Mouse (Mus musculus) embryonic facial prominence, embryonic 11.5 days (tissue): Measurements from ENCODE around the gene Ldb1. TPM values are rescaled to one million over a fixed set of nuclear protein-coding genes. Genes with fewer than 3 reads are reported as not detected.

Experiments used
- ATAC-seq: fragments of 200-750 bp; cut with Nextera tagmentation; replicated peaks from 2 replicates; pipeline ENCODE4 v1.8.0; 2017; ENCODE audit warnings: low read depth; ENCODE audit not compliant: insufficient number of reproducible peaks, low FRiP score, low TSS enrichment
- DNase-seq: peaks from one replicate; pipeline ENCODE4 v3.0.0-alpha.2; 2015; ENCODE audit warnings: low spot score
- H3K27ac ChIP-seq: fragments of 300-500 bp; sonication (generic); replicated peaks from 2 replicates; pipeline ENCODE4 v1.5.1; 2014; ENCODE audit warnings: mild to moderate bottlenecking, low read depth, low read length, control low read depth
- H3K27me3 ChIP-seq: fragments of 300-500 bp; sonication (generic); 2 replicates; pipeline ENCODE4 v1.6.1; 2014; ENCODE audit warnings: mild to moderate bottlenecking, low read length, moderate library complexity, mixed read lengths; ENCODE audit not compliant: control insufficient read depth, insufficient read depth
- H3K36me3 ChIP-seq: fragments of 300-500 bp; sonication (generic); replicated peaks from 2 replicates; pipeline ENCODE4 v1.6.1; 2014; ENCODE audit warnings: low read depth, mild to moderate bottlenecking, low read length, moderate library complexity, mixed read lengths; ENCODE audit not compliant: control insufficient read depth, insufficient read depth
- H3K4me1 ChIP-seq: fragments of 300-500 bp; sonication (generic); 2 replicates; pipeline ENCODE4 v1.6.1; 2014; ENCODE audit warnings: low read length, mixed read lengths; ENCODE audit not compliant: control insufficient read depth, insufficient read depth
- H3K4me2 ChIP-seq: fragments of 300-500 bp; sonication (generic); 2 replicates; pipeline ENCODE4 v1.6.1; 2014; ENCODE audit warnings: low read depth, mild to moderate bottlenecking, control low read depth, low read length, moderate library complexity
- H3K4me3 ChIP-seq: fragments of 300-500 bp; sonication (generic); 2 replicates; pipeline ENCODE4 v1.5.1; 2014; ENCODE audit warnings: low read depth, low read length, control low read depth
- H3K9ac ChIP-seq: fragments of 300-500 bp; sonication (generic); replicated peaks from 2 replicates; pipeline ENCODE4 v1.6.1; 2014; ENCODE audit warnings: mild to moderate bottlenecking, control low read depth, low read length
- H3K9me3 ChIP-seq: fragments of 300-500 bp; sonication (generic); replicated peaks from 2 replicates; pipeline ENCODE4 v1.6.1; 2016; ENCODE audit warnings: mild to moderate bottlenecking, low read length, inconsistent platforms, mixed read lengths; ENCODE audit not compliant: control insufficient read depth
- WGBS: fragments of 180-500 bp; shearing (Covaris S2); extraction: QIAGEN DNeasy Blood & Tissue Kit; methylation state at CpG from one replicate; pipeline ENCODE4 v1.1.7; 2014; 5-methylcytosine and 5-hydroxymethylcytosine counted together
- polyA plus RNA-seq: library from polyadenylated mRNA; unstranded; fragments of >200 nt; fragmentation: Nextera tagmentation; extraction: Ambion mirVana; gene quantifications from 2 replicates; pipeline ENCODE4 v1.2.1, GENCODE M21; 2014

Gene Ldb1
- polyA plus RNA-seq, 1 experiment from 2014 or later, result 80.7 TPM

DNA sequence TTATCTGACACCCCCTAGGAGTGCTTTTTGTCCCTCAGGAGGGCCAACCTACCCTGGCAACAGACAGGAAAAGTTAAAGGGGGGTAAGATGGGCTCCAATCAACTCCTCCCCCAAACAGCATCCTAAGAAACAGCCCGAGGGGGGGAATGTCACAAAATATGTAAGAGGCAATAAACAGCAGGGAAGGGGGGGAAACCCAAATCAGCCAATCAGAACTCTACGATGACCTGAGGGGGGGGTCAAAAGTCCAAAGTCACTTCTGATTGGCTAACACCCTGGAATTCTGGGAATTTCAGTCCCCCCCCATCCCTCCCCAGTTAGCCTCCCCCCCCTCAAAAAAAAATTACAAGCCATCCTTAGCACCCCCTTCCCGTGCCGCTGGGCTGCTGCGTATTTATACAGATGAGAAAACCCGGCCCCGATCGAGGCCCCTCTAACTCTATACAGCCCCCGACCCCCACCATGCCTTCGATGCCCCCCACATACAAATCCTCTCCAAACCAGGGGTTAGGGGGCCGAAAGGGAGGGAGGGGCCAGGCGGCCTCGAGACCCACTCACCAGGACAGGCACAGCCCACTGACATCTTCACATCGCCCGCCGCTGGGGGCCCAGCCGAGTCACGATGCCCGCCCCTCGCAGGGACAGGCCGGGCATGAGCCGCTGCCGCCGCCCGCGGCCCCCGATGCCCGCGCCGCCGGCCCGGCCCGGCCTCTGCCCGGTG lies 582 bp downstream of the Ldb1 start, which contains the start of gene Pprc1:
Gene Pprc1, plus strand, starts transcription at position 616 of the 722 bp plus-strand sequence.
- Histone ChIP-seq H3K9me3 (no peaks in the 10 kb centered on the region), H3K9ac (peak within 1 kb of the TSS; percentile 94), H3K4me2 (peak within 1 kb of the TSS; percentile 81), H3K4me3 (peak within 1 kb of the TSS; percentile 95), H3K27me3 (no peaks in the 10 kb centered on the region), H3K27ac (peak within 1 kb of the TSS; percentile 95), H3K36me3 (no peaks in the 10 kb centered on the region), H3K4me1 (peaks cover 12% of the 10 kb centered on the region; the same call in 1 of the 2 replicates)
- WGBS, result under 1% methylated on average over 15 of the region's 34 CpGs
- ATAC-seq, result peak; percentile 1; the same call in 1 of the 2 replicates
- DNase-seq, result peak; percentile 73

DNA sequence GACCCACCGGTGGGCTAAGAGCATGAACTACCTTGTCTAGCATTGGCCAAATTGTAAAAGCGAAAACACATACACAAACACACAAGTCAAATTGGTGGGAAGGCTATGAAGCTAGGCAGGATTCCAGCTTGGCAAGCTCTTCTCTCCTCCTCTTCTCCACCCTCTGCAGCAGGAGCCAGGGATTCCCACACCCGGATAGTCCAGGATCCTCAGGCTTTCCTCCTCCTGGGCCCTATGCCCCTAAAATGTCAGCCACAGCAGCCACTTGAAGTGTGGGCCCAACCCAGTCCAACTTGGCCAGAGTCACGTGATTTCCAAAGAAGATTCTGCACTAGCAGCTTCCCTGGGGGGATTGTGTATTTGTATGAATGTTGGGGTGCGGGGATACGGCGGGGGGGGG lies 1.6 kb downstream of the Ldb1 start:
- 67% methylated on average over 7 of the region's 7 CpGs for whole genome bisulfite sequencing
- Histone ChIP-seq H3K9me3 (no peaks in the 10 kb centered on the region), H3K9ac (peak overlapping the region; percentile 94; the same call in 1 of the 2 replicates), H3K4me3 (peak overlapping the region; percentile 95; the same call in 1 of the 2 replicates), H3K27me3 (no peaks in the 10 kb centered on the region), H3K27ac (peak overlapping the region; percentile 92; the same call in 1 of the 2 replicates), H3K4me2 (peak overlapping the region; percentile 81), H3K36me3 (no peaks in the 10 kb centered on the region), H3K4me1 (peaks cover 12% of the 10 kb centered on the region)
- DNase-seq, result no peak
- no peak for ATAC-seq

DNA sequence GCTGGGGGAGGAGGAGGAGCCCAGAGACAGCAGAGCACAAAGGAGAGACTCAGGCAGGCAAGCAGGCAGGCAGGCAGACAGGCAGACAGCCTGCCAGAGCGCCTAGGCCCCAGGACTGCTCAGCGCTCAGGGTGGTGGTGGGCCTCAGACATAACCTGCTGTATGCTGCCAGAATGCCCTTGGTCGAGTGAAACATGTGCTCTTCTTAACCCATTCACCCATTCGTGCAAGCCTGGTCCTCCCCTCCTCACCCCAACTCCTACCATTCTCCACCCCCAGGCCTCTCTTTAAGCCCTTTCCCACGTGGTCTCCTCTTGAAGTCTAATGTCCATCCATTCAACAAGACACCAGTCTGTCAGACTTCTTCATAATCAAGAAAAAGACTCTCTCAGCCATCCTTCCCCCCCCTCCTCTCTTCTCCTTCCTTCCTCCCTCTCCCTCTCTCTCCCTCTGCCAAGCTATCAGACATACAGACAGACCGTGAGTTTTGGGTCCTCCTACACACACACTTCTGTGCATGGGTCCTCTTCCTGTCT lies 2.5 kb downstream of the Ldb1 start:
- peak overlapping the region; percentile 66 for H3K9ac ChIP-seq
- ATAC-seq (peak; percentile 46), DNase-seq (peak; percentile 73)
- H3K4me2 ChIP-seq, result peak overlapping the region; percentile 81
- H3K27me3 ChIP-seq, result no peaks in the 10 kb centered on the region
- peak overlapping the region; percentile 28 for H3K4me3 ChIP-seq
- H3K4me1 ChIP-seq, result peaks cover 12% of the 10 kb centered on the region
- WGBS, result 4% methylated on average over 6 of the region's 6 CpGs
- H3K27ac ChIP-seq, result peak overlapping the region; percentile 92
- no peaks in the 10 kb centered on the region for H3K36me3 ChIP-seq
- no peaks in the 10 kb centered on the region for H3K9me3 ChIP-seq

DNA sequence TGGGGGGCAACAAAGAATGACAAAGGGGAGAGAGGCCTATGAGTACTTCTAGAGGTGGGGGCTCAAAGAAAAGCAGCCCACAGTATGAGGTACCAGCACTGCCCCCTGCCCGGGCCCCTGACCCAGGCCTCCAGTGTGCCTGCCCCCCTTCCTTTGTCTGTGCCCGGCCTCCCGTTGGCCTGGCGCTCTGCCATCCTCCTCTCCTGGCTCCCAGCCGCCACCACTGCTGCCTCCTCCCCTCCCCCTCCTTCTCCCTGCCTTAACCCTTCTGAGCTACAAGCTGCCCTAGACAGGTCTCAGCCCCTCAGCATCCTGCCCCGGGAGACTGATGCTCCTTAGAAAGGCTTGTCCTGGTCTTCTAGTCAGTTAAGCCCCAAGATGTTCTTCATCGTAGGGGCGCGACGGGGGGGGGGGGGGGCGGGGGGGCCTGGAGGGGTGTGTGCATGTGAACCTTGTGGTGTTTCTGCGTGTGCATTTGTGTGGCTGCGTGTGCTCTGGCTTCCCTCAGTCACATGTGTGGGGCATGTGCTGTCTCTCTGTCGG lies 3.0 kb downstream of the Ldb1 start:
- ATAC-seq, result peak; percentile 20; the same call in 1 of the 2 replicates
- Histone ChIP-seq H3K4me1 (peaks cover 12% of the 10 kb centered on the region), H3K4me2 (peak overlapping the region; percentile 81), H3K36me3 (no peaks in the 10 kb centered on the region), H3K4me3 (peak overlapping the region; percentile 28), H3K9ac (peak overlapping the region; percentile 66), H3K27me3 (no peaks in the 10 kb centered on the region), H3K27ac (peak overlapping the region; percentile 92), H3K9me3 (no peaks in the 10 kb centered on the region)
- peak; percentile 81 for DNase-seq
- 0% methylated on average over 12 of the region's 14 CpGs for WGBS

DNA sequence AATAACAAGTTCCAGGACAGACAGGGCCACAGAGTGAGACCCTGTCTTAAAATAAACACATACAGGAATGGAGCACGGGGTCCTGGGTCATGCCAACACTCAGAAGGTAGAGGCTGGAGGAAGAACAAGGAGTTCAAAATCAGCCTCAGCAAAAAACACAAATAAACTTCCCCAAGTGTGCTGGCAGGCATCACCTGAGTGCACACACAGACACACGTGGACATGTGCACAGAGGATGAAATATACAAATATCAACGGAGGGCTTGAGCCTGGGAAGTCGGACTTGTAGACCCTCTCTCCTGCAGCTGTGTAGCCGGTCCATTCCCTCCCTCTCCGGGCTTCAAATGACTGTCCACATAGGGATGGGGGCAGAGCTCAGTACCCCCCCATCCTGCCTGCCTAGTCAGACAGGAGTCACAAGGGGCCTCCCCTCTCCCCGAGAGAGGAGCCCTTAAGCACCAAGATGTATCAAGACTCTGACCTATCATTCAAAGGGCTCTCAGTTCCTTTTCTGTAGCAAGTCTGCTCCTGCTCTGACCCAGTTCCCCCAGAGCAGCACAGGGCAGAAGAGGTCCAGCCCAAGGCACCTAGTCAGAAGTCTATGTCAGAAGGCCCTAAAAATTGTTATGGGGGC lies 3.6 kb downstream of the Ldb1 start:
- Histone ChIP-seq H3K9me3 (no peaks in the 10 kb centered on the region), H3K36me3 (no peaks in the 10 kb centered on the region), H3K4me2 (peak overlapping the region; percentile 81), H3K9ac (peak overlapping the region; percentile 66), H3K4me1 (peaks cover 12% of the 10 kb centered on the region), H3K27me3 (no peaks in the 10 kb centered on the region), H3K4me3 (peak overlapping the region; percentile 28), H3K27ac (peak overlapping the region; percentile 92)
- ATAC-seq (0 out of 2 replicates have a peak, but pooled peaks have one; percentile 0), DNase-seq (no peak)
- WGBS, result 14% methylated on average over 7 of the region's 7 CpGs

DNA sequence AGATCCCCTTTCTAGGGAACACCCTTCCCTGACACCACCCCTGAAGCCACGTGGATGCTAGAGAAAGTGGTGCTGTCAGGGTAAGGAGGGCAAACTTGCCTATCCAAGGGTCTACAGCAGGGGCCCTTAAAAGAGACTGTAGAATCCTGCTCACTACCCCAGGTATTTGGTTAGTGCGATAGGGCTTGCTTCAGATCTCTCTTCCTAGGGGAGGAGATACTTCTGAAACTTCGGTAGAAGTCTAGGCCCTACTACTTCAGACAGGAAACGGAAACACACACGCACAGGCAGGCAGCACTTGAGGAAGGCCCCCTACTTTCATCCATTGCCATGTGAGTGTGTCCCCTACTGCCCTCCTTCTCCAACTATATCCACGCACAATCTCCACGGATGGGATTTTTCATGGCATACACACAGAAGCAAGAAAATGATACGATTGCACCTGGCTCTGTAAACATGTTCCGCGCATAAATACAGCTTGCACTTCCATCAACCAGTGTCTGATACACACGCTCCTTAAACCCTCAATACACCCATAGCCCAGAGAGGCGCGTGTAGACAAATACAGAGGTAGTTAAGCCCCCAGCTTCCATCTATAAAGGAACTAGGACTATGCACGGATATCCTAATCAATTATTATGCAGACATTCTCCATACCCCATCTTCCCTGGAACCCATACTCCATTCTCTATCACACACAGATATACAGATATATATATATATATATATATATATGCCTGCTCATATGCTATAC lies 4.7 kb downstream of the Ldb1 start:
- peaks cover 12% of the 10 kb centered on the region for H3K4me1 ChIP-seq
- peak overlapping the region; percentile 48 for H3K4me2 ChIP-seq
- no peaks in the 10 kb centered on the region for H3K27me3 ChIP-seq
- no peak for ATAC-seq
- H3K27ac ChIP-seq, result peak overlapping the region; percentile 85
- WGBS, result 40% methylated on average over 14 of the region's 14 CpGs
- DNase-seq, result peak; percentile 22
- H3K4me3 ChIP-seq, result peak overlapping the region; percentile 85
- peaks cover 9% of the 10 kb centered on the region for H3K36me3 ChIP-seq
- H3K9me3 ChIP-seq, result no peaks in the 10 kb centered on the region
- H3K9ac ChIP-seq, result peak overlapping the region; percentile 98

DNA sequence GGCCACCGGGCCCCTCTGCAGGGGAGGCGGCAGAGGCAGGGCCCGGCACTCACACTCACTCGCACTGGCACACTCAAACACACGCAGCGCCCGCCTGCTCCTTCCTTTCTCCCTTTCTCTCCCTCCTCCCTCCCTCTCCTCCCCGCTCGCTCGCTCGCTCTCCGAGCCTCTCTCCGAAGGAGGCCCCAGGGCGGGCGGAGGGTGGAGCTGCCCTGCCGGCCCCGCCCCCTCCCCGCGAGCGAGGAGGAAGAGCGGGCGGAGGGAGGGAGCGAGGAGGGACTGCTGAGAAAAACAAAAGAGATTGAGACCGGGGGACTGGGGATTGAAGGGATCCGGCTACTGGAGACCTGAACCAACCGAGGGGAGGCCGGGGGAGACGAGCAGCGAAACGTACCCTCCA lies 5.5 kb downstream of the Ldb1 start:
- Histone ChIP-seq H3K9me3 (no peaks in the 10 kb centered on the region), H3K4me3 (peak overlapping the region; percentile 85), H3K27me3 (no peaks in the 10 kb centered on the region), H3K4me1 (peaks cover 12% of the 10 kb centered on the region), H3K9ac (peak overlapping the region; percentile 98), H3K4me2 (peak overlapping the region; percentile 96), H3K27ac (peak overlapping the region; percentile 85), H3K36me3 (peaks cover 18% of the 10 kb centered on the region)
- WGBS, result under 1% methylated on average over 14 of the region's 30 CpGs
- ATAC-seq, result peak; percentile 54
- peak; percentile 97 for DNase-seq
